Mouse (Mus musculus) embryonic fibroblast, embryonic 13.5 days (primary cell): ENCODE results near the gene Tedc2. TPM values are rescaled to one million over a fixed set of nuclear protein-coding genes. Genes with fewer than 3 reads are reported as not detected.

Experiments
- H3K27ac ChIP-seq: 2 replicates; pipeline ENCODE4 v1.5.1; 2012; ENCODE audit warnings: low read length, control low read depth, inconsistent platforms; ENCODE audit not compliant: insufficient read depth
- H3K4me1 ChIP-seq: 2 replicates; pipeline ENCODE4 v1.6.1; 2011; ENCODE audit warnings: low read length; ENCODE audit not compliant: control insufficient read depth, insufficient read depth
- H3K4me3 ChIP-seq: 2 replicates; pipeline ENCODE4 v1.5.1; 2011; ENCODE audit warnings: mild to moderate bottlenecking, control low read depth, low read length; ENCODE audit not compliant: insufficient read depth
- CTCF ChIP-seq: IDR thresholded peaks from 2 replicates; pipeline ENCODE4 v1.5.1; 2011; ENCODE audit warnings: mild to moderate bottlenecking, control low read depth, low read length, moderate library complexity, borderline replicate concordance; ENCODE audit not compliant: insufficient read depth
- POLR2A ChIP-seq: IDR thresholded peaks from 2 replicates; pipeline ENCODE4 v1.6.1; 2011; ENCODE audit warnings: low read depth, mild to moderate bottlenecking, control low read depth, low read length, moderate library complexity
- polyA plus RNA-seq: library from polyadenylated mRNA; stranded (reverse); fragments of >200 nt; gene quantifications from 2 replicates; pipeline ENCODE4 v1.2.4, GENCODE M21; 2011; ENCODE audit warnings: low read depth; ENCODE audit not compliant: missing spikeins, insufficient read length

The Tedc2 gene
- 7.9 and 9.2 TPM in 2 replicates for polyA plus RNA-seq

GRCm38 (mm10) chr17:24220435-24221411 lies at the start of gene Tedc2:
TSS of gene Tedc2 (minus strand) at chr17:24220851.
- TF ChIP-seq POLR2A (peak; percentile 59), CTCF (no peak)
- Histone ChIP-seq H3K27ac (peak within 1 kb of the TSS; percentile 61), H3K4me3 (peak within 1 kb of the TSS; percentile 85), H3K4me1 (peaks cover 3% of the 10 kb centered on the region; the same call in 1 of the 2 replicates)

- no peaks in the 10 kb centered on the region for H3K4me1 ChIP-seq
- H3K4me3 ChIP-seq = no peak overlapping the region
- no peak overlapping the region for H3K27ac ChIP-seq
- no peak for TF ChIP-seq CTCF
- TF ChIP-seq POLR2A = no peak
Observed at GRCm38 (mm10) chr17:24267133-24267532, 46.5 kb upstream of the Tedc2 start.

- Histone ChIP-seq H3K27ac (no peak overlapping the region), H3K4me1 (no peaks in the 10 kb centered on the region), H3K4me3 (no peak overlapping the region)
- TF ChIP-seq CTCF (no peak), POLR2A (no peak)
Observed at GRCm38 (mm10) chr17:24264766-24265165, 44.1 kb upstream of the Tedc2 start.

GRCm38 (mm10) chr17:24260516-24260915 lies 39.9 kb upstream of the Tedc2 start:
- TF ChIP-seq CTCF = no peak
- no peak for TF ChIP-seq POLR2A
- no peaks in the 10 kb centered on the region for H3K4me1 ChIP-seq
- H3K27ac ChIP-seq = no peak overlapping the region
- no peak overlapping the region for H3K4me3 ChIP-seq

GRCm38 (mm10) chr17:24259702-24260101 lies 39.1 kb upstream of the Tedc2 start:
- TF ChIP-seq POLR2A = no peak
- no peak overlapping the region for H3K4me3 ChIP-seq

GRCm38 (mm10) chr17:24258981-24259380 lies 38.3 kb upstream of the Tedc2 start:
- Histone ChIP-seq H3K4me1 (no peaks in the 10 kb centered on the region), H3K27ac (no peak overlapping the region), H3K4me3 (no peak overlapping the region)
- TF ChIP-seq CTCF (no peak), POLR2A (no peak)

More at GRCm38 (mm10) chr17:24259702-24260101, 39.1 kb upstream of the Tedc2 start:
- H3K4me1 ChIP-seq = no peaks in the 10 kb centered on the region
- H3K27ac ChIP-seq = no peak overlapping the region

GRCm38 (mm10) chr17:24252329-24252728 lies 31.7 kb upstream of the Tedc2 start:
- TF ChIP-seq CTCF (no peak), POLR2A (no peak)
- Histone ChIP-seq H3K4me1 (no peaks in the 10 kb centered on the region), H3K27ac (no peak overlapping the region), H3K4me3 (no peak overlapping the region)

GRCm38 (mm10) chr17:24251320-24252069 lies 30.8 kb upstream of the Tedc2 start, which contains the start of gene Ccnf:
TSS of gene Ccnf (minus strand) at chr17:24251484.
- TF ChIP-seq CTCF (no peak), POLR2A (peak; percentile 85)
- H3K4me1 ChIP-seq = no peaks in the 10 kb centered on the region
- peak within 1 kb of the TSS; percentile 43 for H3K27ac ChIP-seq
- peak within 1 kb of the TSS; percentile 93 for H3K4me3 ChIP-seq

GRCm38 (mm10) chr17:24250988-24251319 lies 30.3 kb upstream of the Tedc2 start:
- Histone ChIP-seq H3K4me3 (peak overlapping the region; percentile 93), H3K27ac (0 out of 2 replicates have a peak overlapping the region, but pooled peaks have one; percentile 15), H3K4me1 (no peaks in the 10 kb centered on the region)
- TF ChIP-seq POLR2A (peak; percentile 84; the same call in 1 of the 2 replicates), CTCF (no peak)
